Mouse (Mus musculus) forebrain, embryonic 13.5 days (tissue): ENCODE results near the gene Tead3. TPM values are rescaled to one million over a fixed set of nuclear protein-coding genes. Genes with fewer than 3 reads are reported as not detected.

Source experiments
- ATAC-seq: fragments of 200-750 bp; cut with Nextera tagmentation; 2 replicates; pipeline ENCODE4 v1.8.0; 2017
- H3K27ac ChIP-seq: fragments of 300-500 bp; sonication (generic); 2 replicates; pipeline ENCODE4 v1.5.1; 2015; ENCODE audit warnings: inconsistent platforms, mild to moderate bottlenecking, moderate library complexity
- H3K27me3 ChIP-seq: fragments of 300-500 bp; sonication (generic); 2 replicates; pipeline ENCODE4 v1.6.1; 2015; ENCODE audit warnings: mild to moderate bottlenecking, inconsistent platforms
- H3K36me3 ChIP-seq: fragments of 300-500 bp; sonication (generic); 2 replicates; pipeline ENCODE4 v1.6.1; 2015; ENCODE audit warnings: mild to moderate bottlenecking, inconsistent platforms; ENCODE audit not compliant: poor library complexity, severe bottlenecking
- H3K4me1 ChIP-seq: fragments of 300-500 bp; sonication (generic); 2 replicates; pipeline ENCODE4 v1.6.1; 2015; ENCODE audit warnings: inconsistent platforms
- H3K4me2 ChIP-seq: fragments of 300-500 bp; sonication (generic); 2 replicates; pipeline ENCODE4 v1.6.1; 2015; ENCODE audit warnings: inconsistent platforms, mild to moderate bottlenecking, moderate library complexity
- H3K4me3 ChIP-seq: fragments of 300-500 bp; sonication (generic); 2 replicates; pipeline ENCODE4 v1.5.1; 2015; ENCODE audit warnings: mild to moderate bottlenecking, inconsistent platforms
- H3K9ac ChIP-seq: fragments of 300-500 bp; sonication (generic); 2 replicates; pipeline ENCODE4 v1.6.1; 2015; ENCODE audit warnings: mild to moderate bottlenecking, inconsistent platforms
- H3K9me3 ChIP-seq: fragments of 300-500 bp; sonication (generic); replicated peaks from 2 replicates; pipeline ENCODE4 v1.6.1; 2016; ENCODE audit warnings: inconsistent platforms
- WGBS: fragments of 180-500 bp; shearing (Covaris S2); methylation state at CpG from one replicate; pipeline ENCODE4 v1.1.7; 2015; 5-methylcytosine and 5-hydroxymethylcytosine counted together
- polyA plus RNA-seq: library from polyadenylated mRNA; unstranded; fragments of >200 nt; fragmentation: Nextera tagmentation; extraction: Ambion mirVana; gene quantifications from 2 replicates; pipeline ENCODE4 v1.2.1, GENCODE M21; 2015

Gene Tead3
- polyA plus RNA-seq, 1 experiment from 2014 or later, result 2.4 TPM

DNA sequence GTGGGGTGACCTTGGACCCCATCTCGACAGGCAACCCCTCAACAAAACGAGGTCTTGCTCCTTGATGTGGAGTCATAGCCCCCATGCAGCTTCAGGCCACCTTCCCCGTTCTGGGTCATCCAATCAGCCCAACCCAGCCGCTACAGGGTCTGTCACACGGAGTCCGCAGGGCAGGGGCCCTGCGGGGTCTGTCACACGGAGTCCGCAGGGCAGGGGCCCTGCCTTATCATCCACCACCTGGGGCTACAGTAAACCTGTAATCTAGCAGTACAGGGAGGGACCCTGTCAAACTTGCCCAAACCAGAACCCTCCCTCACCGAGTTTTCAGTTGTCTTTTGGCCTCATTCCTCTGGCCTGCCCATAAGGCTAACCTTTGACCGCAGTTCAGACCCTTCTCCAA is 1.4 kb upstream of the Tead3 start:
- no peak for ATAC-seq
- no peaks in the 10 kb centered on the region for H3K36me3 ChIP-seq
- H3K9ac ChIP-seq, result no peak overlapping the region
- H3K27ac ChIP-seq, result no peak overlapping the region
- WGBS, result 13% methylated on average over 11 of the region's 11 CpGs
- H3K4me3 ChIP-seq, result peak overlapping the region; percentile 1; the same call in 1 of the 2 replicates
- H3K27me3 ChIP-seq, result peaks cover 24% of the 10 kb centered on the region
- peak overlapping the region; percentile 92; the same call in 1 of the 2 replicates for H3K4me2 ChIP-seq
- H3K4me1 ChIP-seq, result peaks cover 32% of the 10 kb centered on the region
- no peaks in the 10 kb centered on the region for H3K9me3 ChIP-seq

DNA sequence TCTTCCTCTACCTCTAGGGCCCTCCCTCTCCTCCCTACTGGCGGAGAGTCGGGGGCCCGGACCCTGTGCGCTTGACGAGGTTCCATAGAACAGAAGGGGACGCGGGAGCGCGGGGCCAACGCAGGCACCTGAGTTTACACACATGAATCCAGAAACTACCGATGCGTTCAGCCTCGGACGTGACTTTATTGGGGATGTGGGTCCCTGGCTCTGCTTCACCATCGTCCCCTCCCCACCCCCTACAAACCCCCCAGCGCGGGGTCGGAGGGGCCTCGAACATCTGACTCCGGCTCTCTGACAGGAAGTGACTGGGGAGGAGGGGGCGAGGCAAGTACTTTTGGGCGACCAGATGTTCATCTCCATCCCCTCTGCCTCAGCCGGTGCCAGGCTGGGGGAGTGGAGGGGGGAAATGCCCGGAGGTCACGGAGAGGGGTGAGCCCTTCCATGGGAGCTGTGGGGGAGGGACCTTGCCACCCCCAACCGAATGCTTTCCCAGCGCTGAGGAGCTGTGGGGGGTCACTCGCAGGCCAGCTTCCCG is 805 bp upstream of the Tead3 start:
- Histone ChIP-seq H3K27ac (no peak overlapping the region), H3K9ac (peak overlapping the region; percentile 63), H3K9me3 (no peaks in the 10 kb centered on the region), H3K27me3 (peaks cover 24% of the 10 kb centered on the region), H3K4me1 (peaks cover 32% of the 10 kb centered on the region), H3K4me3 (peak overlapping the region; percentile 66), H3K36me3 (no peaks in the 10 kb centered on the region), H3K4me2 (peak overlapping the region; percentile 92)
- ATAC-seq, result peak; percentile 44; the same call in 1 of the 2 replicates
- 2% methylated on average over 28 of the region's 29 CpGs for WGBS

DNA sequence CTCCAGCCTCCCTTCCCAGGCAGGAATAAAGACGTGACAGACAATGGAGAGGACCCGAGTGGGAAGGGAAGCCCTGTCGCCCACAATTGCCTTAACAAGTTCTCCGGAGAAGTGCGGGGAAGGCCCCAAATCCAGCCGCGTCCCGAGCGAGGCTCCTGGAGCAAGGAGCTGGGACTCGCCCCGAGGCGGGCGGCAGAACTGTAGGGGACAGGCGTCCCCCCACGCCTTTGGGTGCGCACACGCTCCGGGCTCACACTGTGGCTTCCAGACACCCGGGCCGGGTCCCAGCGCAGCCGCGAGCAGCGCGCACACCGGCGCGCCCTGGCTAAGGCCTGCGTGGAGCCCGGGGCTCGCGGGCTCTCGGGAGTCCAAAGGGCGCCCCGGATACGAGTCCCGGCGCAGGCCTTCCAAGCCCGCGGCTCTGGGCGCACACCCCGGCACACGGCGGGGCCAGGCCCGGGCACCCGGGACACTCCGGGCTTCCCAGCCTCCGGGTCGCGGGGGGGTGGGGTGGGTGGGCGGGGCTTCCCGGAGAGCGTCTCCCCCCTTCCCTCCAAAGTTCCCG is 634 bp downstream of the Tead3 start:
- peak; percentile 56 for ATAC-seq
- Histone ChIP-seq H3K27me3 (peaks cover 24% of the 10 kb centered on the region), H3K9me3 (no peaks in the 10 kb centered on the region), H3K27ac (0 out of 2 replicates have a peak overlapping the region, but pooled peaks have one; percentile 20), H3K4me2 (peak overlapping the region; percentile 92), H3K9ac (peak overlapping the region; percentile 79), H3K4me3 (peak overlapping the region; percentile 66), H3K36me3 (no peaks in the 10 kb centered on the region), H3K4me1 (peaks cover 45% of the 10 kb centered on the region)
- 0% methylated on average over 35 of the region's 54 CpGs for whole genome bisulfite sequencing

DNA sequence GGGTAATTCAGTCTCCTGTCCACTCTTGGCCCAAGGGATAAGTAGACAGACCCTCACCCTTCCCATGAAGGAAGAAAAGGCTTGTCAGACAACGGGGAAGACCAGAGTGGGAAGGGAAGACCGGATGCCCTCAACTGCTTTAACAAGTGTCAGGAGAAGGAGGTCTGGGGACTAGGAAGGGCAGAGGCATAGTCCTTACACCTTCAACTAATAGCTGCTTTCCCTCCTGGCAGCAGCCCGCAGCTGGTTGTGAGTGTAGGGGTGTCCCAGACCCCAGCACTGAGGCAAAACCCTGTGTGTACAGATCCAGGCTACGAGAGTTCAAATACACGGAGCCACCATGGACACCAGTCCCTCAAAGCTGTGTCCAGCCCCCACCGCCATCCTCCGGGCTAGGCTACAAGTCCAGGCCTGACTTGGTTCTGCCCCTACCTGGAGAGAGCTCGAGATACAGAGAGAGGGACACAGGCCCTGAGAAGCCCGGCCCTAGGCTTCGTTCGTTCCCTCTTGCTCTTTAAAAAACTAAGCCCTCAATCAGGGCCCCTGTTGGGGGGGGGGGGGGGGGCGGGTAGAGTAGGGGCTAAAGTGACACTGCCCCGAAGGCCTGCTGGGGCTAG is 1.2 kb downstream of the Tead3 start:
- 13% methylated on average over 11 of the region's 13 CpGs for WGBS

DNA sequence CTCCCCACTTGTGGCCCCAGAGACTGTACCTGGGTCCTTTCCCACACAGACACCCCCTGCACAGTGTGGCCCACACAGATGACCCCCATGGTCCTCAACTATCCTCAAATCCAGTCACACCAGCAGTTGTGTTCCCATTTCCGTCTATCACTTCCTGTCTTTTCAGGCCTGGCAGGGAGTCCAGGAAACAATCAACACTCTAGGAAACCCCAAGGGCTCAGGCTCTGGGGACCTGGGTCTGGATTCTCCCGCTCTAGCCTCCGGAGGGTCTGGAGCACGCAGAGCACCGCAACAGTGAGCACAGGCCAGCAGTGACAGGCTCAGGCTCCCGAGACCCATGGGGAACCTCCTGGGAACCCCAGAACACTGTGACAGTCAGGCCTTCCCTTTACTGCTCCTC is 2.4 kb downstream of the Tead3 start:
- Histone ChIP-seq H3K27ac (no peak overlapping the region), H3K36me3 (no peaks in the 10 kb centered on the region), H3K27me3 (peaks cover 17% of the 10 kb centered on the region), H3K4me1 (peaks cover 51% of the 10 kb centered on the region), H3K9ac (peak overlapping the region; percentile 79; the same call in 1 of the 2 replicates), H3K4me3 (no peak overlapping the region), H3K9me3 (no peaks in the 10 kb centered on the region), H3K4me2 (no peak overlapping the region; the same call in 1 of the 2 replicates)
- no peak for ATAC-seq
- 69% methylated on average over 6 of the region's 6 CpGs for WGBS

More for the DNA sequence above, 1.2 kb downstream of the Tead3 start:
- Histone ChIP-seq H3K9me3 (no peaks in the 10 kb centered on the region), H3K9ac (peak overlapping the region; percentile 79), H3K4me2 (peak overlapping the region; percentile 92), H3K4me1 (peaks cover 48% of the 10 kb centered on the region), H3K4me3 (peak overlapping the region; percentile 66), H3K27ac (no peak overlapping the region), H3K27me3 (peaks cover 24% of the 10 kb centered on the region), H3K36me3 (no peaks in the 10 kb centered on the region)
- ATAC-seq, result no peak

DNA sequence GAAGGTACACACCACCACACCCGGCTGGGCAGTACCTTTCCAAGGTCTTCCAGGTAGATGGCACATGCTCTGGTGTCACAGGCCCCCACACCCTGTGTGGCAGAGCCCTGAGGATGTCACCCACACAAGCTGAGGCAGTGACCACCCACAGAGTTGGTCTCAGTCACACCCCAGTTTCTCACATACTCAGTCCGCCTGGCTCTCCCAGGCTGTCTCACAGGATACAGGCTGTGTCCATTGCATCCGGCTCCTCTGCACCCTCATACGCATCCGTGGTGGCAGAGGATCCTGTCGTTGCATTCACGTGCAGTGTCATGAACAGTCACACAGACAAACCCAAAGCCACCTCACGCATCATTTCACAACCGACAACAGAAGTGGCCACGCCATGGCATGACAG is 3.3 kb downstream of the Tead3 start:
- Histone ChIP-seq H3K9ac (no peak overlapping the region), H3K27me3 (peaks cover 11% of the 10 kb centered on the region), H3K9me3 (no peaks in the 10 kb centered on the region), H3K4me1 (peaks cover 51% of the 10 kb centered on the region), H3K36me3 (no peaks in the 10 kb centered on the region), H3K27ac (no peak overlapping the region), H3K4me2 (no peak overlapping the region), H3K4me3 (no peak overlapping the region)
- 82% methylated on average over 10 of the region's 10 CpGs for WGBS
- no peak for ATAC-seq

DNA sequence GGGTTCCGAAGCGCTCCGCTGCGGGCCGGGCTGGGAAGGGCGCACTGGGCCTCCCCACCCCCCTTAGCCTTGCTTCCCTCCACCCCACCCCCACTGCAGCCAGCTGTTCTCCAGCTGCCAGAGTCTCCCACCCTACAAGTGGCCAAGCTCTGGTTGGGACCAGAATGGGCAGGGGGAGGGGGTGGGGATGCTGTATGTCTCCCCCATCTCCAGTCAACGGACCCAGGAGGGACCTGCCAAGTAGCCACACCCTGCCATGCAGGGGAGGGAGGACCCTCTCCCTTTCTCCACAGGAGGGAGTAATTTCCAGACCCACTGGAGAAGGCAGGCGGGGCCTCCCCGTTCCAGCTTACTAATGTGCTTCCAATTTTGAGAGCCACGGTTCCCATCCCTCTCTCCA is 4.7 kb downstream of the Tead3 start:
- Histone ChIP-seq H3K4me1 (peaks cover 50% of the 10 kb centered on the region), H3K9me3 (no peaks in the 10 kb centered on the region), H3K36me3 (no peaks in the 10 kb centered on the region), H3K27ac (no peak overlapping the region), H3K27me3 (no peaks in the 10 kb centered on the region; the same call in 1 of the 2 replicates), H3K9ac (no peak overlapping the region), H3K4me3 (no peak overlapping the region), H3K4me2 (peak overlapping the region; percentile 20; the same call in 1 of the 2 replicates)
- no peak for ATAC-seq
- WGBS, result 14% methylated on average over 10 of the region's 10 CpGs

DNA sequence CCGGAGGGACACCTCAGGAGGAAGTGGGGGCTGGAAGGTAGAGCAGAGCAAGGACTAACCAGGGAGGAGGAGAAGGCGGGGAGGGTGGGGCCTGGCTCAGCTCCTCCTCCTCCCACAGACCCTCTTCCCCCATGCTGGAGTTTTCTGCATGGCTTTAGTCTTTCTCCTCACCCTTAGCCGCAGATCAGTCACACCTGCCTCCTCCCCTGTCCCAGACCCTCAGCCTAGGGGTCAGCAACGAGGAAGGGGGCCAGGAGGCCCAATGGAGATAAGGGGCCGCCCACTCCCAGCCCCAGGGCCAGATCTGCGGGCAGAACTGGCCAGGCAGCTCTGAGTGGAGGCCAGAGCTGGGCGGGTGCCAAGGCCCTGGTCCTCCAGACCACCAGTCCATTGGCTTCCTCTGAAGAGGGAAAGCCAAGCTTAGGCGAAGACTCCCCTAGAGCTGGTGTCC is 5.3 kb downstream of the Tead3 start:
- no peak for ATAC-seq
- Histone ChIP-seq H3K4me1 (peaks cover 55% of the 10 kb centered on the region), H3K4me2 (peak overlapping the region; percentile 20; the same call in 1 of the 2 replicates), H3K36me3 (no peaks in the 10 kb centered on the region), H3K9ac (no peak overlapping the region), H3K27ac (no peak overlapping the region), H3K27me3 (no peaks in the 10 kb centered on the region; the same call in 1 of the 2 replicates), H3K4me3 (no peak overlapping the region), H3K9me3 (no peaks in the 10 kb centered on the region)
- WGBS, result 16% methylated on average over 8 of the region's 8 CpGs

DNA sequence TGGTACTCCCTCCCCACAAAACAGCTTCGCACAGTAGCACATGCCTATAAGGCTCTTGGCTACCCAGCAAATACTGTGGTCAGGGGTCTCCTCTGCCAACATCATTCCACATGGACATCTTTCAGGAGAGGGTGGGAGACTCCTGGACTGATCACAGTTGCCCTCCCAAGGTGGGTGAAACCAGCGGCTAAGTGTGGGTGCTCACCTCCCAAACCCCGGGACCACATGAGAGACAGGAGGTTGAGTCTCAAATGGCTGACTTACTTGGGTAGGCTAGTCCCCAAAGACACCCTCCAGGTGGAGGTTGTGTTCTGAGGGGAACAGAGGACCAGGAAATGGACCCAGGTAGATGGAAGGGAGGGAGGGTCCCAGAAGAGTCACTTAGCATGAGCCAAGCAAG is 5.9 kb downstream of the Tead3 start:
- Histone ChIP-seq H3K9me3 (no peaks in the 10 kb centered on the region), H3K9ac (no peak overlapping the region), H3K4me2 (no peak overlapping the region), H3K27me3 (no peaks in the 10 kb centered on the region; the same call in 1 of the 2 replicates), H3K27ac (no peak overlapping the region), H3K4me3 (no peak overlapping the region), H3K36me3 (peaks cover 4% of the 10 kb centered on the region; the same call in 1 of the 2 replicates), H3K4me1 (peaks cover 51% of the 10 kb centered on the region)
- no peak for ATAC-seq
- WGBS, result 59% methylated on average over 3 of the region's 3 CpGs

DNA sequence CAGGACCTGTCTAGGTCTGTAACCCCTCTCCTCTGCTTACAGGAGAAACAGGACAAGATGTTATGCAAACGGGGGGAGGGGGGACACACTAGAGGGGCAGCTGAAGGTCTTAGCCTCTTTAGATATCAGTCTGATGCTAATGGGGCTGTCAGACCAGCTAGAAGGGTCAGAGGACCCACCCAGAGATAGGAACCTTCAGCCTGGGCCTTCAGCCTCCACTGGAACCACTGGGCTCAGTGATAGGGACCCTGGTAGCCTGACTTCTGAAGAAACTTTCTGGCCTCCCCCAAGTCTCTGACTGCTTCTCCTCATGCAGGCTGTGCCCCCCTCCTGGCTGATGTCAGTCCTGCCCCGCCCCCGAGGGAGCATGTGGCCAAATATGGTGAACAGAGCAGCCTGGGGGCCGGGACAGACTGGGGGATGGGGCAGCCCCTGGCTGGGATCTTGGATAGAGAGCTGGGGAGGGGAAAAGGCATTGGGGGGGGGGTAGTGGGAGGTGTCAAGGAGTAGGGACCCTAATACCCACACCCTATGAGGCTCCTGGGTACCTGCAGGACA is 6.5 kb downstream of the Tead3 start:
- Histone ChIP-seq H3K9ac (no peak overlapping the region), H3K9me3 (no peaks in the 10 kb centered on the region), H3K4me2 (no peak overlapping the region), H3K27ac (no peak overlapping the region), H3K4me3 (no peak overlapping the region), H3K27me3 (no peaks in the 10 kb centered on the region; the same call in 1 of the 2 replicates), H3K36me3 (peaks cover 7% of the 10 kb centered on the region; the same call in 1 of the 2 replicates), H3K4me1 (peaks cover 46% of the 10 kb centered on the region)
- 52% methylated on average over 4 of the region's 4 CpGs for WGBS
- ATAC-seq, result no peak

DNA sequence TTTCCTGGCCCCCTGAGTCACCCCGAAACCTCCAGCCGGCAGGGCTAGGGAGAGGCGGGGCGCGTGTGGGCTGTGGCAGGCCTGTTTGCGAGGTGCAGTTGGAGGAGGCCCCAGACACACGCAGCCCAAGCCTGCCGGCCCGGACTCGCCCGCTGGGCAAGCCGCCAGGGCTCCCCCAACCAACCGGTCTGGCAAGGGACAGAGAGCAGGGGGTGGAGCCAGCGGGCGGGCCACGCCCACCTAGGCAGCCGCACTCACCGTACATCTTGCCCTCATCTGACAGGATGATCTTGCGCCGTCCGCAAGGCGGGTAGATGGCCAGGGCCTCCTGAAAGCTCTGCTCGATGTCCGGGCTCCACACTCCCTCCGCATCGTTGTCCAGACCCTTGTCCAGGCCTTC is 9.5 kb downstream of the Tead3 start:
- Histone ChIP-seq H3K4me2 (peak overlapping the region; percentile 52), H3K36me3 (peaks cover 24% of the 10 kb centered on the region), H3K27me3 (no peaks in the 10 kb centered on the region; the same call in 1 of the 2 replicates), H3K27ac (peak overlapping the region; percentile 36; the same call in 1 of the 2 replicates), H3K9ac (peak overlapping the region; percentile 44), H3K4me1 (peaks cover 30% of the 10 kb centered on the region), H3K9me3 (no peaks in the 10 kb centered on the region), H3K4me3 (peak overlapping the region; percentile 17)
- ATAC-seq, result peak; percentile 83
- 3% methylated on average over 25 of the region's 26 CpGs for WGBS

DNA sequence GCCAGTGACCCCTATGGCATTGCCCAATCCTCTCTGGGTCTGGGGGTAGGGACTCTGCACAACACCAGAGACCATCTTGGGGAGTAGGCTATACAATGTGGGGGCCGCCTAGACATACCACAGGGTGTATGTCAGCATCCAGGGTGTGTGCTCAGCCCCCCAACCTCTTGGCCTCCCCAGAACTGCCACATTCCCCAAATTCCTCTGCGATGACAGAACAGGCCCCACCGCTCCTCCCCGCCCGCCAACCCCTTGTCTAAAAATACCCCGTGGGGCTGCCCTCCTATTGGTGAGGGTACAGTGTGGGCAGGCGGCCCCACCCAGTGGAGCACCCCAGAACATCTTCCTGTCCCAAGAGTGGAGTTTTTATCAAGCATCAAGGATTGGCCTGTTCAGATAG is 10.0 kb downstream of the Tead3 start:
- H3K4me1 ChIP-seq, result peaks cover 25% of the 10 kb centered on the region
- peak overlapping the region; percentile 52 for H3K4me2 ChIP-seq
- ATAC-seq, result peak; percentile 14; the same call in 1 of the 2 replicates
- 77% methylated on average over 7 of the region's 7 CpGs for WGBS
- H3K9ac ChIP-seq, result peak overlapping the region; percentile 44; the same call in 1 of the 2 replicates
- no peaks in the 10 kb centered on the region for H3K9me3 ChIP-seq
- H3K36me3 ChIP-seq, result peaks cover 27% of the 10 kb centered on the region
- 0 out of 2 replicates have a peak overlapping the region, but pooled peaks have one; percentile 36 for H3K27ac ChIP-seq
- H3K27me3 ChIP-seq, result no peaks in the 10 kb centered on the region; the same call in 1 of the 2 replicates
- peak overlapping the region; percentile 17; the same call in 1 of the 2 replicates for H3K4me3 ChIP-seq
